Mouse (Mus musculus) left cerebral cortex, postnatal 10 days (tissue): ENCODE results near the gene Gpha2. TPM values are rescaled to one million over a fixed set of nuclear protein-coding genes. Genes with fewer than 3 reads are reported as not detected.
A peak's percentile ranks its signal among the peaks of the same experiment; 100 is the strongest.

Experiments
- DNase-seq, 2 experiments: peaks; one replicate each; pipeline ENCODE4 v3.0.0; 2021 to 2022; ENCODE audit warnings: low spot score in 2 of 2, mixed read lengths in 1 of 2; ENCODE audit errors: extremely low spot score in 1 of 2
- intact Hi-C: fragments of 180-260 bp; cut with DNase I; formaldehyde crosslinking; loops from one replicate; pipeline ENCODE4 v1.15.1; 2025
- total RNA-seq, 2 experiments: library from RNA; stranded (reverse); gene quantifications; 2 replicates each; pipeline ENCODE4 v1.2.3; 2021

Gpha2 gene
- total RNA-seq, 2 experiments from 2014 or later = not detected

GRCm38 (mm10) chr19:6240136-6240535, 14.0 kb downstream of the Gpha2 start:
- intact Hi-C loops = no loop called here
- DNase-seq = peak in 1 of 2 experiments; percentile 12

GRCm38 (mm10) chr19:6240725-6241124, 14.5 kb downstream of the Gpha2 start:
- DNase-seq = no peak
- intact Hi-C loops = no loop called here

- peak; percentile 97 to 100 for DNase-seq
- intact Hi-C loops = no loop called here
These were observed 15.3 kb downstream of the Gpha2 start, which contains the start of gene Atg2a for GRCm38 (mm10) chr19:6241274-6242107. TSS of gene Atg2a (plus strand) at chr19:6241668.

GRCm38 (mm10) chr19:6242281-6242680, 16.1 kb downstream of the Gpha2 start:
- peak in 1 of 2 experiments; percentile 72 for DNase-seq

DNA sequence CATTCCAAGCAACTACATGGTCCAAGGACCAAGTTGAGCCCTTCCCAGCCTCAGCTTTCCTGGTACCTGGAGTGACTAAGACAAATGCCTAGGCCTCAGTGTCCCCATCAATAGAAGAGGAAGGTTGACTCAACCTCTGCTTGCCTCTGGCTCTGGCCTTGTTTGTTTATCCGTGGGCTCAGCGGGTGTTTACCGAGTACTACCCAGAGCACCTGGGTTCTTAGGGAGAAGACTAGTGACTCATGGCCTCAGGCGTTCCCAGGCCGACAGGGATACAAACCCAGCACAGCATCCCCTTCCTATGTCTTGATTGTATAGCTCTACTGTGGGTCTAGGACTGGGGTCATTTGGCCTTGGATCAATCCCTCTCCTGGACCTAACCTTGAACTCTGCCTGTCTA, 17.0 kb downstream of the Gpha2 start:
- DNase-seq = no peak
- intact Hi-C loops = no loop called here

More at GRCm38 (mm10) chr19:6242281-6242680, 16.1 kb downstream of the Gpha2 start:
- intact Hi-C loops = no loop called here

DNA sequence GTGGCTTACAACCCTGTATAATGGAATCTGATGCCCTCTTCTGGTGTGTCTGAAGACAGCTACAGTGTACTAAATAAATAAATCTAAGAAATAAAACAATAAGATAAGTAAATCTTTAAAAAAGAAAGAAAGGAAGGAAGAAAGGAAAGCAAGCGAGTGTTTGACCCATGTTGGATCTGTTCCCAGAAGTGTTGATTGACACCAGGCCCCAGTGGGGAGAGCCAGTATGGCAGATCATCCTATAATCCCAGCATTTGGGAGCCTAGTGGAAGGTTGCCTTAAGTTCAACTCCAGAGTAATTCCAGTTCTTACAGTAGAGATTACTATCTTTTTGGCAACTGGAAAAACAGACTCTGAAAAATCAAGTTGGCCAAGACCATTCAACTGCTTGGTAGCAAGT, 19.6 kb downstream of the Gpha2 start:
- DNase-seq = no peak
- intact Hi-C loops = no loop called here

DNA sequence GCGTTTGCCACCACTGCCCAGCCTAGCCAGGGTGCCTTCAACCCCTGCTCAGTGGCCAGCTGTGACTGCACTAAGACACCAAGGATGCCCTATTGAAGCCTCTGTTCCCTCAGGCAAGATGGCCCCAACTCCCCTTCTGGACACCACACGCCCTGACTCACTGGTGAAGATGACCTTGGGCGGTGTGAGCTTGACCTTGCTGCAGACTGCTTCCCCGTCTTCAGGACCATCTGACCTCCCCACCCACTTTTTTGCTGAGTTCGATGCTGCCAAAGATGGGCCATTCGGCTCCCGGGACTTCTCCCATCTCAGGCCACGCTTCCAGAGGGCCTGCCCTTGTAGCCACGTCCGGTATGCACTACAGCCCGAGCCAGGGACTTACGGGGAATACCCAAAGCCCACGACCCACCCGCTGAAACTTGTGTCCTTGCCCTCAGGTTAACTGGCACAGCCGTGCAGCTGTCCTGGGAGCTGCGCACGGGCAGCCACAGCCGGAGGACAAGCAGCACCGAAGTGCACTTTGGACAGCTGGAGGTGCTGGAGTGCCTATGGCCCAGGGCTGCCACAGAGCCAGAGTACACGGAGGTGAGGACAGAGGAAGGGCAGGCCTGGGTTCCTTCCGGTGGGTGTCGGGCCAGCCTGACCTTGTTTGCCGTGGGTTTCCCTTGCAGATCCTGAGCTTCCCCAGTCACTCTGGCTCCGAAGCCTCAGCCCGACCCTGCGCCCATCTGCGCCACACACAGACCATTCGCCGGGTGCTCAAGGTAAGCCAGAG, 21.5 kb downstream of the Gpha2 start:
- intact Hi-C loops = no loop called here
- DNase-seq = no peak

GRCm38 (mm10) chr19:6253021-6253420, 26.8 kb downstream of the Gpha2 start:
- no peak for DNase-seq
- intact Hi-C loops = no loop called here

DNA sequence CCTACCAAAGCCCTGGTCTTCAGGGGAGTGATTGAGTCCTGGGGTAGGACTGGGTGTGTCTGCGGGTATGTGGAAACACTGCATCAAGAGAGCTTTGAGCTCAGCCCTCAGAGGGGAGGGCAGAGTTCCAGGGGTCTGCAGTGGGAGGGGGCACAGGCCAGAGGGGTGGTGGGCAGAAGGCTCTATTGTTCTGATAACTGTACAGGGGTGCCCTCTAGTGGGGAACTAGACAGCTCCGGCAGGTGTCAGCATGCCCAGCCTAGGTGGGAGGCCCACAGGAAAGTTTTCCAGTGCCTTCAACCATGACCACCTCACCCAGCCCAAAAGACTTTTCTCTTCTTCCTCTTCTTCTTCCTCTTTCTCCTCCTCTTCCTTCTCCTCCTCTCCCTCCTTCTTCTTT, 34.2 kb downstream of the Gpha2 start:
- intact Hi-C loops = no loop called here

GRCm38 (mm10) chr19:6260946-6261345, 34.8 kb downstream of the Gpha2 start:
- DNase-seq = no peak
- intact Hi-C loops = no loop called here

More for the DNA sequence above, 34.2 kb downstream of the Gpha2 start:
- no peak for DNase-seq

DNA sequence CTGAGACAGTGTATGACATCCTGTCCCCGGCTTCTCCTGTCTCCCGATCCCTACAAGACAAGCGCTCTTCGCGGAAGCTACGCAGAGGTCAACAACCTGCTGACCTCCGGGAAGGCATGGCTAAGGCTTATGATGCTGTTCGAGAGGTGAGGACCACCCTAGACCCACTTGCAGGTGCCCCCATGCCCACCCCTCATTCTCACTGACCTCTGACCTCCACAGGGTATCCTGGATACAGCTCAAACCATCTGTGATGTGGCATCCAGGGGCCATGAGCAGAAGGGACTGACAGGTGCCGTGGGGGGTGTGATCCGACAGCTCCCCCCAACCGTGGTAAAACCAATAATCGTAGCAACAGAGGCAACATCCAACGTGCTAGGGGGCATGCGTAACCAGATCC, 35.2 kb downstream of the Gpha2 start:
- intact Hi-C loops = no loop called here
- peak in 1 of 2 experiments; percentile 23 for DNase-seq

DNA sequence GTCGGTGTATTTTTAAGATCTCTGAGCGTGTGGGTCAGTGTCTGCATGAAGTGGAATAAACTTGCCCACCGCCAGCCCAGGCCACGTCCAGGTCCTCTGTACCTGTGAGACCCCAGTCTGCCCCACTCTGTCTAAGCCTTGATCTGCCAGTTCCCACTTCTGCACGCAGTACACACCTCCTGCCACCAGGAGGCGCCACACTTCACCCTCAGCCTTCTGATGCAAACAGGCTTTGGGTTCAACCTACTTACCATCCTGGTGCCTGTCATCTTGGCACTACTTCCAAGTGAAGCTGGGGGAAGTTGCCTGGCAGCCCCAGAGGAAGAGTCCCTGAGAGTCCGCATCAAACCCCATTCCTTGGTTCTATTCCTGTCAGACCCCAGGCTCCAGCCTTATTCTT, 36.0 kb downstream of the Gpha2 start:
- intact Hi-C loops = no loop called here
- peak in 1 of 2 experiments; percentile 71 for DNase-seq

DNA sequence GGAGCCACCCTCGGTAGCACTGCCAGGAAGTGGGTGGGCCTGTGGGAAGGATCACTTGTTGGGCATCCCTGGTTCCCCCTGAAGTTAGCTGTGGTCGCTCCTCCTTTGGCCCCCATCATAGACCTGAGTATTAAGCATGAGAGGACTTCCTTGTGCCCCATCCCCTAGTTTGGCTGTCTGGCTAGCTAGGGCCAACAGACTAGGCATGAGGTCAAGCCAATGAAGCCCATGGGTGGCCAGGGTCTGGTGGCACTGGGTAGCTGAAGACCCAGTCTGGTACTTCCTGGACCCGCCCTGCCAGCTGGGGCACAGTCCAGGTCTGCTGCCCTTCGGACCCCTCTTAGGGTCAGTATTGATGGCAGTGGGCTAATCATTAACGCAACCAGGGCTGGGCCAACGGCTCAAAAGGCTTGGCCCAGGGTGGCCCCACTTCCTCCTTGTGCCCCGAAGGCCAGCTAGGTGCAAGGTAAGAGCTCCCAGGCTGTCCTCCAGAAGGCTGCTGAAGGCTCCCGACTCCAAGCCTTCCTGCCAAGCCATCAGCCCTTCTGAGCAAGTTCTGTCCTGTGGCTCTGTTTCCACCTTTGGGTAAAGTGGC, 36.8 kb downstream of the Gpha2 start:
- no peak for DNase-seq
- intact Hi-C loops = no loop called here

DNA sequence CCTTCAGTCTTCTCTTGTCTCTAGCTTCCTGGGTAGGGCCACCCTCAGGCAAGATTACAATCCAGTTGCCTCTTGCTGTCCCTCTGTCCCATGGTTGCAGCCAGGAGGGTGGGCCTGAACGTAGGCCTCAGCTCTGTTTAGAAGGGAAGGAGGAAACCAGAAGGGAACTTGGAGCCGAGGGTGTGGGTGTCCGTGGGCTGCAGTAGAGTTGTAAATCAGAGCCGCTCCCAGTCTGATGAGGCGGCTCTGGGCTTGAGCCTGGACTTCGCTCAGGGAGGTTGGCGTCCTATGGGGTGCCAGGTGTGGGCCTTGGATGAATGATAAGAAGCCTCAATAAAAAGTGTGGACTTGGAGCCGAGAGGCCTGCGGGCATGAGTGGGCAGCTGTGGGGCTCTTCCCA, 38.0 kb downstream of the Gpha2 start:
- DNase-seq = no peak
- intact Hi-C loops = no loop called here

GRCm38 (mm10) chr19:6264945-6265344, 38.8 kb downstream of the Gpha2 start:
- intact Hi-C loops = loop anchor here (5.0 kb wide), 1 partner anchor 67 kb away; the partner anchor contains the start of gene Men1

DNA sequence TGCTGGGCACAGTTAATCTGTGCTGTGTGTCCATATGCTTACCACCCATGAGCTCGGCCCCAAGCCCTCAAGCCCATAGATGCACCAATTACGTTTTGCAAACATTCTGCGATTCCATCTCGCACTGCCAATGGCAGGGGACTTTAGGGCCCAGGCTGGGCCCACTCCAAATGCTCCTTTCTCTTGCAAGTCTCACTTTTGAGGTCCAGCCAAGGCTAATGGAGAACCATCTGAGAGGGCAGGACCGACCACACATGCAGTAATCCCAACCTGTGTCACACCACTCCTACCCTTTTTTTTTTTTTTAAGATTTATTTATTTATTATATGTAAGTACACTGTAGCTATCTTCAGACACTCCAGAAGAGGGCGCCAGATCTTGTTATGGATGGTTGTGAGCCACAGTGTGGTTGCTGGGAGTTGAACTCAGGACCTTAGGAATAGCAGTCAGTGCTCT, 39.6 kb downstream of the Gpha2 start:
- no peak for DNase-seq
- intact Hi-C loops = loop anchor here (5.0 kb wide), 1 partner anchor 67 kb away; the partner anchor contains the start of gene Men1

More at GRCm38 (mm10) chr19:6264945-6265344, 38.8 kb downstream of the Gpha2 start:
- DNase-seq = no peak

DNA sequence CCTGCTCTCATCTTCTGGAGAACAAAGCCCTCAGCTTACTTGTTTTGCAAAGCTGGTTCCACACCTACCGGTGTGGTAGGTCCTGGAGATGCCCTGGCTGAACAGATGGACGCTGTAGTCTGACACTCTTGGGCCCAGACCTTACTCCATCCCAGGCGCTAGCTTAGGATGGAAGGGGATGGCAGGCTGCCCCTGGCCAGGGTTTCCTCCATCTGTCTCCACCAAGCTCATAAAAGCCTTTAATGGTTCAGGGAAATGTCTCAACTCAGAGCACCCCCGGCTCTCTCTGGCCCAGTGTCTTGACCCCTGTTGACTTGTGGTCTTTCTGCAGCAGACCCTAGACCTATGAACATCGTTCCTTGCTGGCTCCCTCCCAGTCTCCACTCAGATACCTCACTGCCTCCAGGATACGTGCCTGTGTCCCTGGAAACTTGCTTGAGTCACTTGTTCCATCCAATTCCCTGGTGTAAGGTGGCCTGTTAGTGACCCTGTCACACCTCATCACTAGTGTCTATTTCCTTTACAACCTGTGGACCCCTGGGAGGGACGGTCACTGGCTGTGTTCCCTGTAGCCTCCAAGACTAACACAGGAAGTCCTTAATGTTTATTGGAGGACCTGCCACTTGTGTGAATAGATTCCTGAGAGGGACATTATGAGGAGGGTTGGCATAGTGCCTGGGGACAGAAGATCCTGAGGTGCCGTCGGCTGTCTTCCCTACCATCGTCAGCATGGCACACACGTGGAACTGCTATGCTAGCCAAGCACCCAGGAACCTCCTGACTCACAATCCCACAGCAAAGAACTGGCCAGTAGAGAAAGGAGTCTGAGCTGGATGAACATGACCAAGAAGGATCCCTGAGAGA, 41.4 kb downstream of the Gpha2 start:
- intact Hi-C loops = loop anchor here (2.0 to 5.0 kb wide), 2 partner anchors 37 to 65 kb away; partner anchors contain the start of gene Men1
- no peak for DNase-seq

DNA sequence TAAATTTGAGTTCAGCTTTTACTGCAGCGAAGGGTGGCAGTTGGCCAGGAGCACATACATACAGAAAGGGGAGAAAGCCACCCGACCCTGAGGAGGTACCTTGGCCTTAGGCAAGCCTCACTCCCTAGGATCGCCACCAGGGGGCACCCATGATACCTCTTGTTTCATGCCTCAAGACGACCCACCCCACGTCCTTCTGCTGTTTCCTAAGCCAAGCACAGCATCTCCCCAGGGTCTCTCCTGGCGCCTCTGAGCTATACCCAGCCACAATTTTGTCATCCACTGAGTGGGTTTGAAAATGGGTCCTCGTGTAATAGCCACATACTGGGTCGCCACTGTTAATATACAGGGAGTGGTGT, 42.0 kb downstream of the Gpha2 start:
- intact Hi-C loops = loop anchor here (2.0 to 5.0 kb wide), 2 partner anchors 37 to 64 kb away; partner anchors contain the start of gene Men1

More for the DNA sequence above, 42.0 kb downstream of the Gpha2 start:
- DNase-seq = peak; percentile 69 to 84
